Mouse (Mus musculus) kidney, adult 9 months (tissue): Measurements from ENCODE around the gene Socs4.
A peak's percentile ranks its signal among the peaks of the same experiment; 100 is the strongest.
"Not testable (repeated sequence)": the region's sequence is repeated elsewhere in the genome, so short reads cannot be mapped to it uniquely, and the experiment has no call there.

ENCODE experiments used
- DNase-seq: peaks from one replicate; pipeline ENCODE4 v3.0.0; 2022

Gene Socs4

DNA sequence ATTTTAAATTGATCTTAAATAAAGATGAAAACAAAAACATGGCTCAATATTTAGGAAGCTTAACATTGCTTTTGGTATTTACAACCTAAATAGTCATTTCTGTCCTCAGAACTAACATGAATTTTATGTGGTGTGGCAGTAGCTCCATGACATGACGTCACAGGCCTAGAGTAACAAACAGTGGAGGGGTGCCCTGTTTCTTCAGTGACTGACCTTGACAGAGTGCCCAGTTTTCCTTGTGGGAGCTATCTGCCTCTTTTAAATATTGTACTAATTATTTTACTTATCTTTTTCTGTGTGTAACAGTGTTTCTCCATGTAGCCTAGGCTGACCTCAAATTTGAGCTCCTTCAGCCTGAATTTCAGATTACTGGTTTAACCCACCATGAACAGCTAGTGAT is 15.0 kb downstream of the Socs4 start:
- no peak for DNase-seq

DNA sequence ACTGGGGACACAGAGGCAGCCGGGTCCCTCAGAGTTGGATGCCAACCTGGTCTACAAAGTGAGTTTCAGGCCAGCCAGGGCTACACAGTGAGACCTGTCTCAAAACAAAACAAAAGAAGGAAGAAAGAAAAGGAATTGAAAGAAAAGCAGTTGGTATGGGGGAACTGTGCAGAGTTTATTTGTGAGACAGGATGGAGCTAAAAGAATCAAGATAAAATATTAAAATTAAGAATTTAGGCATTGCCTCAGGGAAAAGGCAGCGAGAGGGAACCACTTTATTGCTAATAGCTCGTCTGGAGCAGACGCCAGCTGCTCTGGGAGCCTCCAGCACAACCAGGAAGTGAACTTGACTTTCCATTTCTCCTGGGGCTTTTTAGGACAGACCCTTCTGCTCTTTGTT is 17.4 kb downstream of the Socs4 start:
- DNase-seq: no peak

- peak; percentile 79 for DNase-seq
These were observed 19.5 kb downstream of the Socs4 start for GRCm38 (mm10) chr14:47296232-47296631.

- DNase-seq: peak; percentile 91
These were observed 21.2 kb downstream of the Socs4 start, which contains the start of gene Mapk1ip1l for GRCm38 (mm10) chr14:47297785-47298407. Gene Mapk1ip1l (plus strand): TSS chr14:47298266.

DNA sequence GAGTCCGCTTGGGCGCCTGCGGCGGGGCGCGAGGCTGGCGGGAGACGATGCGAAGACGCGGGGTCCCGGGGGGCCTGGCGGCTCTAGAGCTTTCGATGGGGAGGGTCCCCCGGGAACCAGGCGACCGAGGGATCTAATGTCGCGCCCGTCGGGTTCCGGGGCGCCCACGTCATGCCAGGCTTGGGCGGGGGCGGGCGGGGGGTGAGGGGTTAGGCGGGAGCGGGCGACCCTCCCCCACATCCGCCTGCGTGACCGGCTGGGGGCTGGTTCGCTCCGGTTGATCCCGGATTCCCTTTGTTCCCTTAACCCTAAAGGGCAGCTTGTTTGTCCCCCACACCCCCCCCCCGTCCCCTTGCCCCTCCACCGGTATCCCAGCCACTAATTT is 21.7 kb downstream of the Socs4 start:
- DNase-seq: no peak

- DNase-seq: peak; percentile 31
These were observed 22.1 kb downstream of the Socs4 start for GRCm38 (mm10) chr14:47298819-47299261.

DNA sequence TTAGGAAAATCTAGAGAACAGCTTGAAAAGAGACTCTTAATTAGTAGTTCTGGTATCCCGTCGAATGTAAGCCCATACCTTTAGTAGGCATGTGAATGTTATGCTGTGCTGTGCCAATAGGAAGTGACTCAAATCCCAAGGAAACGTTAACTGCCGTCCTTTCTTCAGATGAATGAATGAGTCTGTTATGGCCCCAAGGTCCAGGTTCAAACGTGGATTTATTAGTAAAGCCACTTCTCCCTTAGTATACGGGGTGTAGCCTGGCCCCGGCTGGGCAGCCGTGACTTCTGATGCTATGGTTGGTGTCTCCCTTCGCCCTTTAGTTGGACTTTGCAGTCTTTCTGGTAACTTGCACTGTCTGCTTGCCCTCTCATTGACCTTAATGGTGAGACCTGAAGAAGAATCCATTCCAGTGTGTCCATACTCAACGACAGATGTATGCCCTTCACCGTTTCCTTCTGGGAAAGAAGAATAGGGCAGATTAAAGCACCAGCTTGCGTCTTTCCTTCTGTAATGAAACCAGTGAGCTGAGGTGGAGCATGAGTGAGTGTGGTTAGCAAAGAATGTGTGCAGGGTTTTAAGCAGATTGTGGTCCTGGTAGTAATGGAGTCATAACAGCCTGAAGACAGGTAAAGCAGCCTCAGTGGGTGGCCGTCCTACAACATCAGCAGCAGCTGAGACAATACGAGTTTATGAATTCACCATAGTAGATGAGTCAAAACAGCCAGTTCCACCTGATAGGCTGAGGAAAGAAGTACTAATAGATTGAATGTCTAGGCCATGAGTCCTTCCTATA is 26.4 kb downstream of the Socs4 start:
- DNase-seq: no peak

DNA sequence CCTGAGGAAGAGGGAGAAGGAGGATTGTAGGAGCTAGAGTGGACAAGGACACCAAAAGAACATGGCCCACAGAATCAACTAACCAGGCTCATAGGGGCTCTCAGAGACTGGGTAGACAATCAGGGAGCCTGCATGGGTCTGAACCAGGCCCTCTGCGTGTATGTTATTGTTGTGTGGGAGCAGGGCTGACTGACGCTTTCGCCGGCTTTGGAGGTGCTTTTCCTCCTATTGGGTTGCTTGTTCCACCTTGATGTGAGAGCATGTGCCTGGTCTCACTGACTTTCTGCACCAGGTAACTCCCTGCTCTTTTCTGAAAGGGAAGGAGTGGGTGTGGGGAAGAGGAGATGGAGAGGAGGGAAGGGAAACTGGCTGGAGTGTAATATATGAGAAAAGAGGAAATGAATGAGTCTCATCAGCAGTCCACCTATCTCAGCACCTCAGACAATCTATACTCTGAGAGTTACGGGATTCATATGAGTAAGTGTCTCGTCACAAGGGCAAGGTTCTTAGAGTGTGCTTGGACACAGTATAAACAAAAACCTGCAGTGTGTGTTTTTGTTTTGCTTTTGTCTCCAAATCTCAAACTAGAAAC is 28.2 kb downstream of the Socs4 start:
- DNase-seq: no peak

DNA sequence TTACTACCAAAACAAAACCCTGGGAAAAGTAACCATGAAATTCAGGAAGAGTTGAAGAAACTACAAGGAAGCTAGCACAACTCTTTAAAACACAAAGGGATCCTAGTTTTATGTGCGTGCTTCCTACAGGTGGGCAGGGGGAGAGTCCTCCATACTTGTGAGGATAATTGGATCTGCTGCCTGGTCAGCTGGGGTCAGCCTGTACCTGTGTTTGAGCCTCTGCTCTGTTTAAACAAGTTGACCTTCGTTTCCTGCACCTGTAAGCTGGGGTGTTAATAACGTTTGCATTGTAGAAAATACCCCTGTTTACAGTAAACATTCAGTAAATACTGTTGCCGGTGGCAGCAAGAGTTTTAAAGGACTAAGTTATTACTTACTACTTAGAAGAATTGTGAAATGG is 29.2 kb downstream of the Socs4 start:
- no peak for DNase-seq

- no peak for DNase-seq
These were observed 30.9 kb downstream of the Socs4 start for GRCm38 (mm10) chr14:47307669-47308068.

- DNase-seq: no peak
These were observed 32.3 kb downstream of the Socs4 start for GRCm38 (mm10) chr14:47309061-47309460.

DNA sequence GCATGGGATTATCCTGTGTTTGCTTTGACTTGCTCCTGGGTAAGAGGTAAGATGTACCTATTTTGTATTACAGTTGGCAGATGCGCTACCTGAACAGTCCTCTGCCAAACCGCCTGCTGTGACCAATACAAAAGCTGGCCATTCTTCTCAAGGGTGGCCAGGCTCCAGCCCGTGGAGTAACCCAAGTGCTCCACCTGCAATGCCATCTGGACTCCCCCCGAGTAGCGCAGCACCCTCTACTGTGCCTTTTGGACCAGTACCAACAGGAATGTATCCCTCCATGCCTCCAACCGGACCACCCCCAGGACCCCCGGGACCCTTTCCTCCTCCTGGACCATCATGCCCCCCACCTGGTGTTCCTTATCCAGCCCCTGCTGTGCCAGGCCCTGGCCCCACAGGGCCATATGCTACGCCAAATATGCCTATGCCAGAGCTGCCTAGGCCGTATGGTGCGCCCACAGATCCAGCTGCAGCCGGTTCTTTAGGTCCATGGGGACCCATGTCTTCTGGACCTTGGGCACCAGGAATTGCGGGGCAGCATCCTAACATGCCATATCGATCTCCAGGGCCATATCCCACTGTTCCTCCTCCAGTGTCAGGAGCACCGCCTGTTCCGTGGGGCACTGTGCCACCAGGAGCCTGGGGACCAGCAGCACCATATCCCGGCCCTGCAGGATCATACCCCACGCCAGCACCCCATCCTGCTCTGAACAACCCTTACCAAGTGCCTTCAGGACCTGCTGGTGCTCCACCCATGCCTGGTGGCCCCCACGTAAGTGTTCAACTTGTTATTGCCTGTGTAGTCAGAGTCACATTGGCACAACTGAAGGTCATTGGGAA is 33.8 kb downstream of the Socs4 start:
- no peak for DNase-seq

- DNase-seq: no peak
These were observed 42.6 kb downstream of the Socs4 start for GRCm38 (mm10) chr14:47319362-47319761.

DNA sequence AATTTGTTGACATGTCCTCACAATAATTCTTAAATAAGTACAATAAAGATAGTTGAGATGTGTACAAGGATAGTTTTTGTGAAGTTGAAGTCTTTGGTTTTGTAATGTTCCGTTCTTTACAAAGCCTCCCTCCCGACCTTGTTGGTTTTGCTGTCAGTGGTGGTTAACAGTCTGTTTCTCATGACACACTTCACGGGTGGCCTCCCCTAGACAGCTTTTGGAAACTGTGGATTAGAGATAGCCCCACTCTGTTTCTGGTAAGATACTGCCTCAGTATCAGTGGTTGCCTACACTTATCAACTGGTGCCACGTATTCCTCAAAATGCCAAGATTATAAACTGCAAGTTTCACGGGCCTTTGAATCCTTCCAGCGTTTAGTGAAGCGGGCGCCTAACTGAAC is 44.9 kb downstream of the Socs4 start:
- not testable (repeated sequence) for DNase-seq

- DNase-seq: no peak
These were observed 49.4 kb downstream of the Socs4 start for GRCm38 (mm10) chr14:47325965-47326761.

DNA sequence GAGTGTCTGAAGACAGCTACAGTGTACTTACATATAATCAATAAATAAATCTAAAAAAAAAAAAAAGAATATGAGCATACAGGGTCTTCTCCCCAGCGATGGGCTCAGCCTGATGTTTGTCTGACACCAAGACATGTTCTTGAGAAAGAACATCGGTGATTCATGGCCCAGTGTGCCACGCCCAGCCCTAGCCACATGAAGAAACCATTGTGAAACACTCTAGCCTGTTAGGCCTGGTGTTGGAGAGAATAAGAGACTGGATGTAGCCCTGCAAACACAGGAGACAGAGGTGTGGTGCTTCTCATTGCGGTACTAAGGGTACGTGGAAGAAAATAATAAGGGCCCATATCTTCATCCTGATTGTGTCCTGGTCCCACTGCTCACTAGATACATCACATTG is 50.6 kb downstream of the Socs4 start:
- DNase-seq: no peak

DNA sequence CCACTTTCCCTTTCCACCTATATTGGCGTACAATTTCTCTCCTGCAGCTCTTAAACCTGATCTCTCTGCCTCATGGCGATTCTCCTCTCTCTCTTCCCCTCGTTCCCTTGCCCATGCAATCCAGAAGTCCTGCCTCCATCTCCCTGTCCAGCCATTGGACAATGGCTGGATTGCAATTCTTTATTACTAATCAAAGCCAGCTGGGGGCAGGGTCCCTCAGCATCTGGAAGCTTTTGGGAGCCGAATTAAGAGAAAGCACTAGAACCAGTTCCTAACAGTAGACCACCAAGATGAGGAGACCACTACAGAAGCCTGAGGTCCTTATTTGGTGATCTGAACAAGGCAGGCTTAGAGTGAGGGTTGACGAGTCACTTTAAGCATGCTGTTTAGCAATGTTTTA is 55.2 kb downstream of the Socs4 start:
- no peak for DNase-seq

GRCm38 (mm10) chr14:47334819-47335218 is 58.1 kb downstream of the Socs4 start:
- DNase-seq: peak; percentile 74

DNA sequence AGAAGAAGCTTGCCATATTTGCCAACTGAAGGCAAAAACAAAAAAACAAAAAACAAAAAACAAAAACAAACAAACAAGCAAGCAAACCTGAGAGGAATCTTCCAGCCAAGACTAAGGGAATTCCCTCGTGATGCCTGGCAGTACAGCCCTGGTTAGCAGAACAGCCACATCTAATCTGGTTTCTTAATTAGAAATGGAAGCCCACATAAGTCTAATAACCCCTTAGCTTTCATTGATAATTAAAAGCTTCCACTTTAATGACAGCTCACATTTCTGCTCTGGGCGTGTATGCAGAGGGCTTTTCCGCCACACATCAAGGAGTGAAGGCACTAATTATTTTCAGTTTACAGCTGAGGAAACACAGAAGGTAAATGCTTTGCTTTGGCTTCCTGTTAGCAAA is 58.6 kb downstream of the Socs4 start:
- DNase-seq: no peak

DNA sequence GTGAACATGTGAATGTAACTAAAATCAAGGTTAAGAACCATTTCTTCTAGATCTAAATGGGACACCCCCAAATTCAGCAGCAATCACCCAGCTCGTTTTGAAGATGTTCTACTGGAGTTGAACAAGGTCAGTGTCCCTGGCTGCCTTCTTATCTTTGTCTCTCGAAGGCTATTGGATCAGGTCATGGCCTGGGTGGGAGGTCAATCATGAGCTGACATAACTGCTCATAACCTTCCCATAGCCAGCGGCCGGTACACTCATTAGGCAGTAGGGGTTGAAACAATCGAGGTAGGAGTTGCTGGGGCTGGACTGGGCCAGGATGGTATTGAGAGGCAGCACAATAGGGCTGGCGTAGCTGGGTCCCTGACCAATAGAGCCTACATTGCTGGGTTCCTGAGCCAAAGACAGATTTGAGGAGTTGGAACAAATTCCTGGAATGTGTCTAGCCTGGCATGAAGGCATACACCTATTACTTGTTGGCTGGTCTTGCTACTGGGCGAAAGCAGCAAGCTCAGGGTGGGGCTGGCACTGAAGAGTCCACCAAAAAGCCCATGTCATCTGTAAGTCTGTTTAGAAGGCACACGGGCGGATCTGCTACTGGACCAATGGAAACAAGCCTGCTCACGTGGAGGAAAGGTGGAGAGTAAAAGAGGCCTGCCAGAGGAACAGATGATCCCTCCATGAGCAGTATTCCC is 63.6 kb downstream of the Socs4 start:
- DNase-seq: no peak

GRCm38 (mm10) chr14:47341811-47342291 is 65.1 kb downstream of the Socs4 start:
- DNase-seq: no peak
